Mouse (Mus musculus): ENCODE results near the gene Pramef6.
"Not testable (repeated sequence)": the region's sequence is repeated elsewhere in the genome, so short reads cannot be mapped to it uniquely, and the experiment has no call there.

Gene Pramef6

GRCm38 (mm10) chr4:143900280-143900679 lies at the start of gene Pramef6:
Pramef6 (minus strand) TSS chr4:143900380.
- DNase-seq = not testable (repeated sequence)

GRCm38 (mm10) chr4:143894406-143894805 lies 5.8 kb downstream of the Pramef6 start:
- not testable (repeated sequence) for DNase-seq

- not testable (repeated sequence) for DNase-seq
These were observed 17.8 kb downstream of the Pramef6 start for GRCm38 (mm10) chr4:143882371-143882770.

GRCm38 (mm10) chr4:143846197-143846596 lies 54.0 kb downstream of the Pramef6 start, which contains the start of gene Gm13103:
Gm13103 (plus strand) TSS chr4:143846497.
- not testable (repeated sequence) for DNase-seq
